Mouse (Mus musculus): ENCODE measurements around the gene Tmem91.

Gene Tmem91

DNA sequence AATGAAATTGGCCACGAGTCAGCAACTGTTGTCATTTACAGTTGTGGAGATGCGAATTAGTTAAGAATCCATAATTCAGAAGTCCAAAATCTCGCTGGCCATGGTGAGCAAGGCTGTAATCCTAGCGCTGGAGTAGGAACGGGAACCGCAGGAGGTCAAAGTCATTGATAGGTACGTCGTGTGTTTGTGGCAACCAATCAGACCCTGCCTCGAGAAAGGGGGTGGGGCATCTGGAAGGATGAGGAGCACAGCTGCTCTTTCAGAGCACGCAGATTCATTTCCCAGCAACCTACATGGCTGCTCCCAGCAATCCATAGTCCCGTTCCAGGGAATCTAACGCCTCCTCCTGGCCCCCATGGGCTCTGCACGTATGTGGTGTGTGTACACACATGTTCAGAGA is 24.9 kb upstream of the Tmem91 start:
- DNase-seq (ENCODE audit: low spot score): no peak

DNA sequence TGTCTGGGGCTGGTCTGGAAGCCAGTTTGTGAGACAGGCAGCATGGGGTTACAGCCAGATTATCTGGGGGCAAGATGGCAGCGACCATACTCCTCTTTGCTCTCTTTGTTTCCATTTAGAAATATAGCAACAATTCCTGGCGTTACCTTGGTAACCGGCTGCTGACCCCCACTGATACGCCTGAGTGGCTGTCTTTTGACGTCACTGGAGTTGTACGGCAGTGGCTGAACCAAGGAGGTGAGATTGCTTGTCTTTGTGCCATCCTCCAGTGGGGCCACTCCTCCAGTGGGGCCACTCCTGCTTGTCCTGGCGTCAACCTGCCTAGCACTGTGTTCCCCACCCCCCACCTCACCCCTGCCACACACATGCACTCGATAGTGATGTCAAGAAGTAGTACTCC is 19.1 kb upstream of the Tmem91 start:
- DNase-seq (ENCODE audit: low spot score): no peak

DNA sequence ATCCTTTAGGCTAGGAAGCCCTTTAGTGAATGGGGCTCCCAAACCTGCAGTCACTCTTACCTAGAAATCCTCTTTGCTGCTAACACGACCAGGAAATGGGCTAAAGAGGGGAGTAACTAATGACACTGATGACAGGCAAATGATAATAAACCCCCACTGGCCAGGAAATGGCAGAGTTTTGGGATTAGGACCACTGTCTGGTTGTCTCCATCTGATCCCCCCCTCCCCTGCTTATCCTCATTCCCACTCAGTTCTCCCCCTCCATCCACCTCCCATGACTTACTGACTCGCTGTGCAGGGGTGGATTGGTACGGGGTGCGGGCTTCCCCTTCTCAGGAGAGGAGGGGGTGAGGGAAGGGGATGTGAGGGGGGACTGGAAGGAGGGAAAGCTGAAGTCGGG is 15.1 kb upstream of the Tmem91 start:
- no peak for DNase-seq (ENCODE audit: low spot score)

DNA sequence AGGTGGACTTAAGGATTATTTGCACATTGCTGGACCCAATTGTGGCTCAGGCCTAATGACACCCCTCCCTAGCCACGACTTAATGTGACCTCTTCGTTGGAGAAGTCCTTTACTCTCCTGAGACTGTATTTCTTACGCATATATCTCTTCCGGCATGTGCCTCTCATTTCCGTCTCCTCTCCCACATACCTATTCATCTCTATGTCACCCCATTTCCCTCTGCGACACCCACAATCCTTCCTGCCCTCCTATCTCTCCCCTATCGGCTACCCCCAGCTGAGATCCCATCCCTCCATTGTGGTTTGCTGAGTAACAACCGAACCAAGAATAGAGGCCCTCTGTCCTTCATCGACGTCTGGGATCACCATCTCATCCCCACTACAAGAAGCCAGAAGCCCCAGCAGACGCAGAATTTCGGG is 14.6 kb upstream of the Tmem91 start:
- no peak for DNase-seq (ENCODE audit: low spot score)

DNA sequence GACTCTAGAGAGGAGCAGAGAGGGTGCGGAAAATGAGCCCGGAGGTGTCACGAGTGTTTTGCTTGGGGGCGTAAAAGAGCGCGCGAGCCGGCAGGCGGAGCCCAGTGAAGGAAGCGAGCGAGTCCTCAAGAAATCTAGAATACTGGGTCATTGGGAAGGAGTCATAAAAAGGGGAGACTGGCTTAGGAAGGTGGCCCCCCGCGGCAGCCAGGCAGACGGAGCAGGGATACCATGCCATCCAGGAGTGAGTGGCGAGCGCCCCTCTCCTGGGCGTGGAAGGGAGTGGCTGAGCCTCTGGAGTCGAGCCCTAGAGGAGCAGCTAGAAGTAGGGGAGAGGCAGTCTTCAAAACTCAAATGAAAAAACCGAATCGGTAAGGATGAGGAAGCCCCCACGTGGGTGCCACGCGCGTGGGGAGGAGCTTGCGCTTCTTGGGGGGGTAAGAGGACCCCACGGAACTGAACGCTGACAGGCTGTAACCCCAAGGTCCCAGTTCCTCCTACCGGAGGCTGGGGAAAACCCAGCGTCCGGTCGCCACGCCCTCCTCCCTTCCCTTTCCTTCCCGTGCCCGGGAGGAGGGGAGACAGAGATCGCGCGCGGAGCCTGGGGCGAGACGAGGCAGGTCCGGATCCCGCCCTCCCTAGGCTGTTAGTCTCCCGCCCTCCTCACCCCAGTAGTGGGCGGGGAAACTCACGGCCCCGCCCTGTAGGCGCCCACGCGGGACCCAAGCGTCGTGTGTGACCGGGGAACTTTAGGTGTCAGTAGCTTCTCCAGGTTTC is 14.0 kb upstream of the Tmem91 start:
- no peak for DNase-seq (ENCODE audit: low spot score)

DNA sequence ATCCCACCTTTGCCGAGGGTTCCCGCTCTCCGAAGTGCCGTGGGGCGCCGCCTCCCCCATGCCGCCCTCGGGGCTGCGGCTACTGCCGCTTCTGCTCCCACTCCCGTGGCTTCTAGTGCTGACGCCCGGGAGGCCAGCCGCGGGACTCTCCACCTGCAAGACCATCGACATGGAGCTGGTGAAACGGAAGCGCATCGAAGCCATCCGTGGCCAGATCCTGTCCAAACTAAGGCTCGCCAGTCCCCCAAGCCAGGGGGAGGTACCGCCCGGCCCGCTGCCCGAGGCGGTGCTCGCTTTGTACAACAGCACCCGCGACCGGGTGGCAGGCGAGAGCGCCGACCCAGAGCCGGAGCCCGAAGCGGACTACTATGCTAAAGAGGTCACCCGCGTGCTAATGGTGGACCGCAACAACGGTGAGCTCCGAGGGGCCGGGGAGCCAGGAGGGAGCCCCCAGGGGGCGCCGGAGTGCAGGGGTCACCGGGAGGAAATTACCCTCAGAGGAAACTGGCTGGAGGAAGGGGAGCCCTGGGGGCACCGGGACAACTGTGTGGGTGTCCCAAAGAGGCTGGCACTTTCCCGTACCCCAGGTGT is 12.9 kb upstream of the Tmem91 start:
- DNase-seq (ENCODE audit: low spot score): no peak

DNA sequence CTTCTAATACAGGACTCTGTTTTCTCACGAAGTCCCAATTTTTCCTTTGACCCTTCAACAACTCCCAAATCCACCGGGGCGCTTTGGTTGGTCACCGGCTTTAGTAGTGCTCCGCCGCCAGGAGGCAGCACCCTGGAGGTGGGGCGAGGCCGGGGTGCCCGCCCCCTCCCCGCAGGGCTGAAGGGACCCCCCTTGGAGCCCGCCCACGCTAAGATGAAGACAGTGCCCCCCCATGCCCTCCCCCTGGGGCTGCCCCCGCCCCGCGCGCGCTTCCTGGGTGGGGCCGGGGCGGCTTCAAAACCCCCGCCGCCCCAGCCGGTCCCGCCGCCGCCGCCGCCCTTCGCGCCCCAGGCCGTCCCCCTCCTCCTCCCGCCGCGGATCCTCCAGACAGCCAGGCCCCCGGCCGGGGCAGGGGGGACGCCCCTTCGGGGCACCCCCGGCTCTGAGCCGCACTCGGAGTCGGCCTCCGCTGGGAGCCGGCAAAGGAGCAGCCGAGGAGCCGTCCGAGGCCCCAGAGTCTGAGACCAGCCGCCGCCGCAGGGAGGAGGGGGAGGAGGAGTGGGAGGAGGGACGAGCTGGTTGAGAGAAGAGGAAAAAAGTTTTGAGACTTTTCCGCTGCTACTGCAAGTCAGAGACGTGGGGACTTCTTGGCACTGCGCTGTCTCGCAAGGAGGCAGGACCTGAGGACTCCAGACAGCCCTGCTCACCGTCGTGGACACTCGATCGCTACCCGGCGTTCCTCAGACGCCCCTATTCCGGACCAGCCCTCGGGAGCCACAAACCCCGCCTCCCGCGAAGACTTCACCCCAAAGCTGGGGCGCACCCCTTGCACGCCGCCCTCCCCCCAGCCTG is 11.9 kb upstream of the Tmem91 start, which contains the start of gene Tgfb1:
Gene Tgfb1 (plus strand): TSS at position 323 of the 852 bp plus-strand sequence.
- DNase-seq (ENCODE audit: low spot score): peak; percentile 45

DNA sequence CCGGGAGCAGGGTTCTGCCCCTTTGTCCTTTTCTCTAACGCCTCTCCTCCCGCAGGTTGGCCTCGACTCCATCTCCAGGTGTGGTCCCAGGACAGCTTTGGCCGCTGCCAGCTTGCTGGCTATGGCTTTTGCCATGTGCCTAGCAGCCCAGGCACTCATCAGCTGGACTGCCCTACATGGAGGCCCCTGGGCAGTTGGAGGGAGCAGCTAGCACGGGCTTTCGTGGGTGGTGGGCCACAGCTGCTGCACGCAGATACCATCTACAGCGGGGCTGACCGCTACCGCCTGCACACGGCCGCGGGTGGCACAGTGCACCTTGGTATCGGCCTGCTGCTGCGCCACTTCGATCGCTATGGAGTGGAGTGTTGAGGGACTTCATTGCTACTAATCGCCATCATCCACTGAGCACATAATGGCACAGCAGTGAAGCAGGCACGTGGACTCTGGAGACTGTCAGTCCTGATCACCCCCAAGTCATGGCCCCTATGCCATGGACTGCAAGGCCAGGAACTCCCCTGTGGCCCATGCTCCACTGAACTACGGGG is 11.0 kb upstream of the Tmem91 start:
- no peak for DNase-seq (ENCODE audit: low spot score)

DNA sequence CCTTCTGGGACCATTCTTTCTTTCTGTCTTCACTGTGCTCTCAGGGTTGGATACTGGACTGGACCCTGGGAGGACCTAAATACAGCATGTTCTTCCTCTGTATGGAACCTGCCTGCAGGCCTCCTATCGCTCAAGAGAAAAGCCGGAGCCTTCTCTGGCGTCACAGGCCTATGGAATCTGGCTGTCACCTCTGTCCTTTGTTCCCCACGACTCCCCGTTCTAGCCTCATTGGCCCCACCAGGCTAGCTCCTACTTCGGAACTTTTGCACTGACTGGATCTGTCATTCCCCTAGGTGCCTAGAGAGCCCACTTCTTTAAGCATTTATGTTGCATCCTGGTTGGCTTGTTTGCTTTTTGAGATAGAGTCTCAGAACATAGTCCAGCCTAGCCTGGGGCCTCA is 9.7 kb upstream of the Tmem91 start:
- DNase-seq (ENCODE audit: low spot score): no peak

DNA sequence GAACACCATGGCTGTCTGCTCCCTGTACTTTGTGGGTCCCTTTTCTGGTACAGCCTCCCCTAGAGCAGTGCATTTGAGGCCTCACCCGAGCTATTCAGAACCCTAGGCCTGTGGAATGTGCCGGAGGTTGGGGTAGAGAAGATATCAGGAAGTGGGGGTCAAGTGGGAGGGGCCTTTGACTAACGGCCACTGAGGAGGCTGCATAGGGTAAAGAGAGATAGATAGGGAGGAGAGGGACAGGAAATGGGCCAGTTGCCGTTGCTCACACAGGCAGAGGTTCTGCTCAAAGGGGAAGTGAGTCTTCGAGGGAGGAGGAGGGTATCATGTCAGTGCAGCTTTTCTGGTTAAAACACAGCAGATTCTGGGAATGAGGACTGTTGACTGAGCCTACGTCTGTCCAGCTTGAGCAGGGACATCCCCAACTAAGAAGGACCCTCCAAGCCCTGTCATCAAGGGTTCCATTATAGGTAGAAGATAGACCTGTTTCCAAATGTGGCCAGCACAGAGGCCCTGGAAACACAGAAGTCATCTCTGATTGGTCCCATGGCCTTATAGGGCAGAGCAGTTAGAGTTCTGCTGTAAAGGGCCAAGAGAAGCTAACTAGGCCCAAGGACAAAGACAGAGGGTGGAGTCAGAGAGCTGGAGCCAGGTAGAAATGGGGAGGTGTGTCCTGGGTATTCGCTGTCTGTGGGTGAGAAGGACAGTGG is 8.7 kb upstream of the Tmem91 start:
- DNase-seq (ENCODE audit: low spot score): no peak

DNA sequence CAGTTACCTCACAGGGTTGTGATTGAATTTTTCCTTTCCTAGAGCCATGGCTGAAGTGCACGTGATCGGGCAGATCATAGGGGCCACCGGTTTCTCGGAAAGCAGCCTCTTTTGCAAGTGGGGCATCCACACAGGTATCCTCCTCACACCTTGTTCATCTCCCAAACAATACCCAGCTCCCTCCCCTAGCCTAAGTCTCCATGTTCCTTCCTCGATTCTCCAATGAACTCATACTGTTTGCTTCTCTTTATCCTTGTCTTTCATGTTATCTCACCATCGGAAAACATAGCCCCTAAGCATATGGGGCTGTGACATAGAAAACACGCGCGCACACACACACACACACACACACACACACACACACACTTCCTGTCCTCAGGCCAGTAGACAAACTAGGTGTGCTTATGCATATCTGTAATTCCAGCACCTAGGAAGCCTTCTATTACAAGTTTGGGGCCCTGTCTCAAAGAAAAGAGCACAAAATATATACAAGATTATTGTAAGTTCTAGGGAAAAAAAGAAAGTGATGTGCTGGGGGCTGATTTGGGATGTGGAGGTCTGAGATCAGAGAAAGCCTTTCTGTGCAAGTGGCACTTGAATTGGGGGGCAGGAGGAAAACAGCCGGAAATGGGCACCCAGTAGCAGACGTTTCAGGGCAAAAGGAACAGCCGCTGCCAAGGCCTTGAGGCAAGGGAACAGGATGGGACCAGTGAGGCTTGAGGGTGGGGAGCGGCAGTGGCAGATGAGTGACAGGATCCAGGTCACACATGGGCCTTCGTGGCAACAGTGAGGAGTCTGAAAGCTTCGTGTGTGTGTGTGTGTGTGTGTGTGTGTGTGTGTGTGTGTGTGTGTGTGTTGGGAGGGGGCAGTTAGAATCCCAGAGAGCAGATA is 6.6 kb upstream of the Tmem91 start:
- no peak for DNase-seq (ENCODE audit: low spot score)

DNA sequence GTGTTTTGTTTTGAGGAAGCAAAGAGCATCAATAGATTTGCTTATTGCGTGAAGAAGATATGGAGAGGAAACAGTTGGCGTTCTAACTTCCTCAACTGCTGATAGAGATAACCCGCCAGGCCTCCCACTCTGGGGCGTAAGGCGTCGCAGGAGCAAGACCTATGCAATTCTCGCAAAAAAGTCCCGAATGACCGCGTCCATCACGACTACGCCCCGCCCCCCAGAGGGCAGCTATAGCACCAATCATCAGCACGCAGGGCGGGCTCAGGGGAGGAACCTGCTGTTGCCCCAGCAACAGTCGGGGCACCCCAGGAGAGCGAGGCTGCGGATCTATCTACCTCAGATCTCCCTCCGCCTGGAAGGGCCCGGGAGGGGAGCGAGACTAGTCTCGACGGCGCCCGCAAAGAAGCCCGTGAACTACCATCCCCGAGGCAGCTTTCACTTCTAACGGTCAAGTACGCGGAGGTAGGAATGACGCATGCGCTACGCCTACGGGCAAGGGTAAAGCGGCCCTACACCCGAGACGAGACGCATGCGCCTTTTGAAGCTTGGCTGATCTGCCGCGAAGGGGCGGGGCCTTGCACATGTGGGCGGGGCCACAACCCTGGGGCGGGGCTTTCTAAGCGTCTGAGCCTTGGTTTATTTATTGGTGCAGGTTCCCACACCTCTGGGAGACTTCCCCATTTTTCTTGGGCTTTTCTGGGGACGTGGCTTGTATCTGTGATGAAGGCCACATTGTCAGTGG is 5.7 kb upstream of the Tmem91 start, which contains the start of gene B9d2:
Gene B9d2 (plus strand): TSS at position 267 of the 745 bp plus-strand sequence.
- DNase-seq (ENCODE audit: low spot score): peak; percentile 83

DNA sequence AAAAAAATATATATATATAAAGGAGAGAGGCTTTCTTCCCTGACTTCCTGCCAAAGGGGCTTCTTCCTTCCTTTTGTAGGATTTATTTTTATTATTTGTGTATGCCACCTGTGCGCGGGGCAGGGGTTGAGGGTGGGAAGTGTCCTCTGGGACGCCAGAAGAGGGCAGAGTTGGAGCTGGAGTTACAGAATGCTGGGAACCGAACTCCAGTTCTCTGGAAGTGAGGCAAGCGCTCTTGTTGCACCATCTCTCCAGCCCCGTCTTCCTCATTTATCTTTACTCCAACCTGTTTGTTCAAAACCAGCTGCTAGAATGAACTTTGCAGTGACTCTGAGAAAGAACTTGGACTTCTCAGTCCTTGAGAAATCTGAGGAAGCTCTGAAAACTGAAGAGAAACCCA is 5.0 kb upstream of the Tmem91 start:
- no peak for DNase-seq (ENCODE audit: low spot score)

DNA sequence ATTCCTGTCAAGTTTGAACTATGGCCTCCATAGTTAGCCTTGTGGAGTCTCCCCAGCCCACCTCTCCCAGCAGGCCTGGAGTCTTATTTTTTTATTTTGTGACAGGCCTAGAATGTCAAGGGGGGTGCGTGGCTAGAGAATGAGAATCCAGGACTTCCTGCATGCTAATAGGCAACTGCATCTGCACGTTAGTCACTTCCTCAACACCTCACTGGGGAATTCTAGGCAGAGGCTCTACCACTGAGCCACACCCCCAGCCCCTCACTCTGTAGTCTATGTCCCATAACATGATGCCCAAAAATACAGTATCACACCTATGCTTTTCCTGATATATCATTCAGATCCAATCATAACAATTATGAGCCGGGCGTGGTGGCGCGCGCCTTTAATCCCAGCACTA is 2.0 kb upstream of the Tmem91 start:
- DNase-seq (ENCODE audit: low spot score): no peak

DNA sequence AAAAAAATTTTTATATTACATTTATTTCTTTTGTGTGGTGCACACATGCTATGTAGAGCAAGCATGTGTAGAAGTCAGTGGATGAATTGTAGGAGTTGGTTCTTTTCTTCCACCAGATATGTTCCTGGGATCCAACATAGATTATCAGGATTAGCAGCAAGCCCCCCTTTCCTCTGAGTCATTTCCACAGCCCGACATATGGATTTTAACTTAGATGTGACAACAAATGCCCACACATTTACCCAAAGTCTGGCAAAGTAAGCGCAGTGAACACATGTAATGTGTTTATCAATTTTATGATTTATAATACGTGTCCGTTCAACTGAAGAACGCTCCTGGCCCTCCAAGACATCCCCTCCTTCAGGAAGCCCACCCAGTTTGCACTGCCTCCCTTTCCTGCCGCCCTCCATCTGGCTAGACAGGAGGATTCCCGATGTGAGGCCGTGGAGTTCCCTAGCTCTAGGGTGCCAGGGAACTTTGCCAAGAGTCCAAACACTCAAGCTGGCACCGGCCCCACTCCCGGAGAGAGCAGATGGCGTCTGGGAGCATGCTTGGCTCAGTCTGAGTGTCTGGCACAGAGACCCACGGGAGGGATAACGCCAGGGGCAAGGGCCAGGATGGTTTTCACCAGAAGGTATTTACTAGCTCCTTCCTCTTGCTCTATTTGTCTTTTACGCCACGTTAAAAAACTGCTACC is 1.3 kb upstream of the Tmem91 start:
- DNase-seq (ENCODE audit: low spot score): peak; percentile 41

DNA sequence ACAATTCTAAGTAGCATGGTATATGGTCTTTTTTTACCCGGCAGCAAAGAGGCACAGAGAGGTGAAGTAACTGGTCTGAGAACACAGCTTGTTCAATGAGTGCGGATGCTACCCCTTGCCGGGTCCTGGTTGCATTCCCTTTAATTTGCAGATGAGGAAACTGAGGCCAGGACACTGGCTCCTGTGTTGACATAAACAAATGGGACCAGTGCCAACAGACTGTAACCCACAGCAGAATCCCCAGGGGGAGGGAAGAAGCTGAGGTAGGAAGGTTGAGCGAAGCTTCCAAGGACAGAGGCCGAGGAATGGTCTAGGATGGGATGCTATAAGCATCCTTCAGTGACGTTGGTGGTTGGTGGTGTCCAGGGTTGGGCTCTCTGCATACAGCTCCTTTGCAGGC is 439 bp upstream of the Tmem91 start:
- DNase-seq (ENCODE audit: low spot score): no peak

DNA sequence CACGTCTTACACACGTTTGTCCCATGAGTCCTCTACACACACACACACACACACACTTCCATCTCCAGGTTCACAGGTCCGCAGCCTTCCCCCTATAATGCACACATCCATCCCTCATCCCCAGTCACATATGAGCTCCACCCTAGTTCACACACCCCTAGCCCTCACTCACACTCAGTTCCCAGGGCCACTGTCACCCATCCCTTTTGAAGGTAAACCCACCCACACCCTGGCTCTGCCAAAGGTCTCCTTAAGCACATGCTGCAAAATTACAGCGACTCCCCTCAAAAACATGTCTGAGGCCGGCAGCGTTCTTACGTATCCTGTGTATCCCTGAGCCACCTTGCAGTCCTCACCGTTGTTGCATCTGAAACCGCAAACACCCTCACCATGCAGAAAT is 669 bp downstream of the Tmem91 start:
- DNase-seq (ENCODE audit: low spot score): no peak

DNA sequence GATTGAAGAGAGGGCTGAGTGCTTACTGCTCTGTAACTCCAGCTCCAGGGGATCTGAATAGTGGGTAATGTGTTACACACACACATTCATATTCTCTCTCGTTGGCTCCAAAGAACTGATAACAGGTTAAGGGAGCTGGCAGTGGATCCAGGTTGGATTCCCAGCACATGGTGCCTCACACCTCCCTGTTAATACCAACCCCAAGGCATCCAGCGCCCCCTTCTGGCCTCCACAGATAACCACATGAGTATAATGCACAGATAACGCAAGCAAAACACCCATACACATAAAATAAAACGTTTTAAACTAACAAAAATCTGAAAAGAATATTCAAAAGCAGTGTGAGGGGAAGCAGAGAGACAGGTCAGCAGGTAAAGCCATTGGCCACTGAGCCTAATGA is 2.5 kb downstream of the Tmem91 start:
- no peak for DNase-seq (ENCODE audit: low spot score)

DNA sequence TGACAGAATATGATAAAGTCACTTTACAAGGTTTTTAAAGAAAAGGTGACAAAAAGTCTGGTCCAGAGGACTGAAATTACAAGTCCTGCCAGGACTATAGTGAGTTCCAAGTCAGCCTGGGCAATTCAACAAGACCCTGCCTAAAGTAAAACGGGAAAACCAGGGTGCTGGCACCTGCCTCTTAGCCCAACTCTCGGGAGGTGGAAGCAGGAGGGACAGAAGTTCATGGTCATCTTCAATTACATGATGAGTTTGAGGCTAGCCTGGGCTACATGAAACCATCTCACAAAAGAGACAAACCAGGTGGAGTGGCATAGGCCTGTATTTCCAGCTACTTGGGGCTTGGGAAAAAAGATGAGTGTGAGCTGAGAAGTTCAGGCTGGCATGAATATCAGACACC is 3.3 kb downstream of the Tmem91 start:
- no peak for DNase-seq (ENCODE audit: low spot score)

DNA sequence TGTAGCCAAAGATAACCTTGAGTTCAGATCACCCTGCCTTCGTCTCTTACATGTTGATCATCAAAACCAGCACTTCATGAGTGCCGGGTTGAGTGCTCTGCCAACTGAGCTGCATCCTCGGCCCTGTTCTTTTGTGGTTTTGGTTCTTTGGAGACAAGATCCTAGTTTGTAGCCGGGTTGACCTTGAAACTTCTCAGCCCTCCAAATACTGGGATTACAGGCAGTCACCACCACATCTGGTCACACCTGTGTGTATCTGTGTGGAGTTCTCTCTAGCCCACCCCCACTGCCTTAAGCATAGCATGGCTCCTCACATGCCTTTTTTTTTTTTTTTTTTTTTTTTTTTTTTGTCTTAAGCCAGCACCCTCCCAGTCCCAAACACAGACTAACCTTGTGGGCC is 4.9 kb downstream of the Tmem91 start:
- no peak for DNase-seq (ENCODE audit: low spot score)

Measured in urinary bladder, postnatal 10 days (tissue).